21 mouse cellular contexts compared by ENCODE assay signal in the genomic region with DNA sequence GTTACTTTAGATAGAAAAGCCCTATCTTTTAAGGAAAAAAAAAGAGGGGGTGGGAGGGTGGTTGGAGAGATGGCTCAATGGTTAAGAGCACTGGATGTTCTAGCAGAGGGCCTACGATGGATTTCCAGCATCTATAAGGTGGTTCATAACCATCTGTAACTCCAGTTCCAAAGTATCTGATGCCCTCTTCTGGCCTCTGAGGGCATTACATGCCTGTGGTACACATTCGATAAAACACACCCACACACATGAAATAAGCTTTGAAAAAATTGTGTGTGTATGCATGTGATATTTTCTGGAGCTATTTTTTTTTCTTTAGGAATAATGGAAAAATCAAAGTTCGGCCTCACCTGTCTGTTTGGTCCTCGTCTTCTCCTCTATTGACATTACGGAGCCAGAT. TPM values are rescaled to one million over a fixed set of nuclear protein-coding genes. Genes with fewer than 3 reads are reported as not detected.
DNase-seq lines count a peak whose midpoint lies in the region; ATAC-seq and TF ChIP-seq lines count a peak whose summit lies in the region.
"Had no signal": no experiment of that assay in that cellular context is flagged by ENCODE, and none has a peak within 500 bp of the region (broad histone marks: within the 10 kb centered on the region; RNA-seq: fewer than 3 reads in every experiment).

No protein-coding gene starts in this region.

- no peaks in the 10 kb centered on the region for H3K27me3 ChIP-seq in splenic B cell, adult 2 months (ENCODE audit: control insufficient read depth, insufficient read depth, low read length, poor library complexity, severe bottlenecking)
- H3K27me3 ChIP-seq: kidney, embryonic 15.5 days; midbrain, embryonic 12.5 days had no signal

- peak; percentile 38 for TF ChIP-seq CTCF in left cerebral cortex, adult 2 months (IDR thresholded peaks at IDR 0.05)

- DNase-seq in embryo, embryonic 10.5 days (ENCODE audit: low spot score), result peak; percentile 41
- DNase-seq in embryo, embryonic 9.5 days (ENCODE audit: extremely low spot score), result no peak
- DNase-seq in left cerebral cortex, adult 2 months (ENCODE audit: extremely low spot score in 1 of 2, low spot score in 2 of 2), result no peak
- DNase-seq in left cerebral cortex, postnatal 25 days (ENCODE audit: low spot score in 2 of 2), result no peak
- DNase-seq in thymus, postnatal 0 days (ENCODE audit: low spot score), result peak; percentile 29
- DNase-seq in thymus, adult 18-20 months, result no peak
- DNase-seq in splenic B cell, adult 2 months (ENCODE audit: low read depth, low spot score), result peak; percentile 50
- DNase-seq: adrenal gland, postnatal 25 days; cerebellum, adult 9-10 months; embryo, embryonic 11 days; gastrocnemius, postnatal 10 days; lung, postnatal 36 days; right cerebral cortex, postnatal 4 days; thymus, postnatal 25 days had no signal

- peaks cover 7% of the 10 kb centered on the region; the same call in 1 of the 2 replicates for H3K36me3 ChIP-seq in splenic B cell, adult 2 months (ENCODE audit: control insufficient read depth, insufficient read depth, low read length, poor library complexity, severe bottlenecking)

- no peak overlapping the region for H3K4me3 ChIP-seq in left cerebral cortex, adult 2 months
- H3K4me3 ChIP-seq: heart, embryonic 10.5 days; kidney, embryonic 15.5 days; midbrain, embryonic 12.5 days had no signal

- intact Hi-C loops in left cerebral cortex, adult 2 months (cut with DNase I), result no loop called here
- intact Hi-C loops in left cerebral cortex, postnatal 25 days (cut with DNase I), result no loop called here

- ATAC-seq in megakaryocyte-erythroid progenitor cell, adult 5-6 weeks (replicated peaks; ENCODE audit: low FRiP score, low TSS enrichment, poor library complexity, severe bottlenecking), result no peak
- ATAC-seq: forebrain, embryonic 14.5 days; inflammation-experienced regulatory T-cells, adult 6 months had no signal

- no peak overlapping the region for H3K27ac ChIP-seq in left cerebral cortex, adult 2 months
- H3K27ac ChIP-seq: heart, embryonic 10.5 days; kidney, embryonic 15.5 days; midbrain, embryonic 12.5 days had no signal

RNA-seq across cellular contexts. Expression of gene Pcyox1, which starts 5.6 kb away (rescaled TPM):
- 100 to 1,000 TPM; 105 to 115 TPM for total RNA-seq in left cerebral cortex, adult 2 months (2021)
- 100 to 1,000 TPM in 1 of 2 experiments, 10 to 100 TPM in 1; 95.3 to 104 TPM for total RNA-seq in left cerebral cortex, postnatal 25 days (2021)
- polyA plus RNA-seq in thymus, postnatal 0 days (2015; fragmentation: Nextera tagmentation; extraction: Ambion mirVana), result 28.8 and 32.8 TPM in 2 replicates
- total RNA-seq in megakaryocyte-erythroid progenitor cell, adult 5-6 weeks (2014; fragmentation: Nextera tagmentation), result 14.1 and 15.5 TPM in 2 replicates
- 34.3 and 40.4 TPM in 2 replicates for total RNA-seq in megakaryocyte-erythroid progenitor cell, adult 5-6 weeks (2017)

RNA-seq across cellular contexts. Expression of gene Tia1, which starts 12.7 kb away (rescaled TPM):
- total RNA-seq in left cerebral cortex, adult 2 months (2021), result 100 to 1,000 TPM; 117 to 119 TPM
- total RNA-seq in left cerebral cortex, postnatal 25 days (2021), result 100 to 1,000 TPM; 107 to 116 TPM
- 170 and 184 TPM in 2 replicates for polyA plus RNA-seq in thymus, postnatal 0 days (2015; fragmentation: Nextera tagmentation; extraction: Ambion mirVana)
- total RNA-seq in megakaryocyte-erythroid progenitor cell, adult 5-6 weeks (2014; fragmentation: Nextera tagmentation), result 92.4 and 94.8 TPM in 2 replicates
- total RNA-seq in megakaryocyte-erythroid progenitor cell, adult 5-6 weeks (2017), result 42.8 and 85.8 TPM in 2 replicates

RNA-seq across cellular contexts. Expression of gene Snrpg, which starts 20.2 kb away (rescaled TPM):
- 10 to 100 TPM; 54.8 to 61.9 TPM for total RNA-seq in left cerebral cortex, adult 2 months (2021)
- total RNA-seq in left cerebral cortex, postnatal 25 days (2021), result 10 to 100 TPM; 58.9 to 62.2 TPM
- 649 and 709 TPM in 2 replicates for polyA plus RNA-seq in thymus, postnatal 0 days (2015; fragmentation: Nextera tagmentation; extraction: Ambion mirVana)
- 665 and 676 TPM in 2 replicates for total RNA-seq in megakaryocyte-erythroid progenitor cell, adult 5-6 weeks (2014; fragmentation: Nextera tagmentation)
- 44.6 and 66.9 TPM in 2 replicates for total RNA-seq in megakaryocyte-erythroid progenitor cell, adult 5-6 weeks (2017)

RNA-seq across cellular contexts. Expression of gene Fam136a, which starts 25.9 kb away (rescaled TPM):
- 10 to 100 TPM; 21.3 to 21.8 TPM for total RNA-seq in left cerebral cortex, adult 2 months (2021)
- 10 to 100 TPM; 23.9 to 24.1 TPM for total RNA-seq in left cerebral cortex, postnatal 25 days (2021)
- polyA plus RNA-seq in thymus, postnatal 0 days (2015; fragmentation: Nextera tagmentation; extraction: Ambion mirVana), result 77.1 and 83.0 TPM in 2 replicates
- 40.6 and 40.9 TPM in 2 replicates for total RNA-seq in megakaryocyte-erythroid progenitor cell, adult 5-6 weeks (2014; fragmentation: Nextera tagmentation)
- total RNA-seq in megakaryocyte-erythroid progenitor cell, adult 5-6 weeks (2017), result 74.9 and 88.5 TPM in 2 replicates

RNA-seq across cellular contexts. Expression of gene Gm44790, which starts 35.1 kb away (rescaled TPM):
- not detected for total RNA-seq in left cerebral cortex, adult 2 months (2021)
- not detected for total RNA-seq in left cerebral cortex, postnatal 25 days (2021)
- 0.25 and 0.31 TPM in 2 replicates for polyA plus RNA-seq in thymus, postnatal 0 days (2015; fragmentation: Nextera tagmentation; extraction: Ambion mirVana)
- total RNA-seq in megakaryocyte-erythroid progenitor cell, adult 5-6 weeks (2014; fragmentation: Nextera tagmentation), result not detected in 2 replicates
- 4.9 TPM in 1 of 2 replicates, not detected in the other for total RNA-seq in megakaryocyte-erythroid progenitor cell, adult 5-6 weeks (2017)
- total RNA-seq: adrenal gland, postnatal 25 days; gastrocnemius, postnatal 10 days had no signal
- polyA plus RNA-seq: inflammation-experienced regulatory T-cells, adult 6 months; stomach, embryonic 14.5 days had no signal

Comparison
In these comparisons a context has a peak if more than half of its experiments do, and no peak if none do; other contexts are left out.
1. DNase-seq: peak in embryo, embryonic 10.5 days (single experiment), thymus, postnatal 0 days (single experiment) and splenic B cell, adult 2 months (single experiment); none in embryo, embryonic 9.5 days (single experiment), left cerebral cortex, adult 2 months (0 of 2), left cerebral cortex, postnatal 25 days (0 of 2) and thymus, adult 18-20 months (0 of 2).